Mouse (Mus musculus): ENCODE results near the gene Chmp3.

The Chmp3 gene

GRCm38 (mm10) chr6:71543686-71544499 is at the start of gene Chmp3:
Chmp3 (plus strand) TSS chr6:71543797.
- peak; percentile 96 for DNase-seq

- peak; percentile 73 for DNase-seq
These were observed 49.1 kb upstream of the Chmp3 start for GRCm38 (mm10) chr6:71494341-71495020.

DNA sequence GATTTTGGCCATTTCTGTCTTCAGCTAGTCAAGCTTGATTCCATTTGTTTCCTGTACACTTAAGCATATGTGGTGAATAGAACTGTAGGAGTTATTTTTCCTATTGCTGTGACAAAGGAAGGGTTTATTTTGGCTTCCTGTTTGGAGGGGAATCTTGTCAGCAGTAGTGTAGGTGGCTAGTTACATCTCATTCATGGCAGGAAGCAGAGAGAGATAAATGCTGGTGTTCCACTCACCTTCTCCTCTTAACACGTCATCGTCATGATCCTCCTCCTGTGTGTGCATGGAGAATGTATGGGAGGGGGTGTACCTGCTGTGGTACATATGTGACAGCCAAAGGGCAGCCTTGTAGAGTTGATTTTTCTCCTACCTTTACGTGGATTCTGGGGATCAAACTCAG is 43.0 kb upstream of the Chmp3 start:
- no peak for DNase-seq

GRCm38 (mm10) chr6:71503001-71503400 is 40.6 kb upstream of the Chmp3 start:
- DNase-seq = no peak

GRCm38 (mm10) chr6:71503670-71504069 is 39.9 kb upstream of the Chmp3 start:
- DNase-seq = no peak

- DNase-seq = no peak
These were observed 39.5 kb upstream of the Chmp3 start for GRCm38 (mm10) chr6:71504091-71504490.

DNA sequence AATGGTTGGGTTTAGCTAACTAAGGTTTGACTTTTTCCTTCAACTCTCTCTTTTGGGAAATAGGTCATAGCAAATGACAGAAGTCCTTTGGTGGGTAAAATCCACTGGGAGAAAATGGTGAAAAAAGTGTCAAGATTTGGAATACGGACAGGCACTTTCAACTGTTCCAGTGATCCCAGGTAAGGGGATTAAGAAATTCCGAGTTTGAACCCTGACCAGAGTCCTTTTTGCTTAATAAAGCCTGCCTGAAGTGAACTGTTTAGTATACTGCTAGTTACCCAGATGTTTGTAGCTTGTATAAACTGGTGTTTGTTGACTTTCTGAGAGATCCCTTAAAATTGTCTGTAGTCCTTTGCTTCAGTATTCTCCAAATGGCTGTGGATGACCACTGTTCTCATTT is 37.9 kb upstream of the Chmp3 start:
- DNase-seq = no peak

DNA sequence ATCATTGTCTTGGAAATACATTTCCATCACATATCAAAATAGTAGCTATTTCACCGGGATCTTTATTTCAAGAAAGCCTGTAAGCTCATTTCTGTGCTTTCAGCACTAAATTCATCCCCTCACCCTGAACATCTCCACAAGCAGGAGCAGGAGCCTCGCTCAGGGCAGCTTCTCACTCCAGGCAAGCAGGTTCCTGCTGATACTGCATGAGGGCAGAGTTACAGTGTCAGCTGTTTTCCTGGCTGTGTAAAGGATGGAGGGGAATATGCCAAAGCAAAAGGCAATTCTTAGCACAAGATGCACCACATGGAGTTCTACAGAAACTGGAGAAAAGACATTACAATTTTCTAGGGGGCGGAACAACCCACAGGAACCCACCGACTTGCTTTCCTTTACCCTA is 24.1 kb upstream of the Chmp3 start:
- peak; percentile 74 for DNase-seq

GRCm38 (mm10) chr6:71525556-71525955 is 18.0 kb upstream of the Chmp3 start:
- DNase-seq = peak; percentile 99

DNA sequence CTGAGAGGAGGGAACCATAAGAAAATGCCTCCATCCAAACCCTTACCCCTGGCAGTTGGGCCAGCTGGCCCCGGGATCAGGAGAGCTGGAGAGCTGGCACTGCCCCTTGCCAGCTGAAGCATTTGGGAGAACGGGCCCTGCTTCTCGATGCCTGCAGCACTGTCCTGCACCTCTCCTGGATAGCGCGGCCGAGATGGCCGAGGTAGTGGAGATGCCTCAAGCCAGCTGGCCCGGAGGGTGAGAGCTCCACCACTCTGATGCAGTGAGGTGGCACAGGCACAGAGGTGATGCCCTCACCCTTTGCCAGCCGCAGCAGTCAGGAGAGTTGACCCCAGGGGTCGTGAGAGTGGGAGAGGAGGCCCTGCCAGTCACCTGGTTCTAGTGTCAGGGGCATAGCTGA is 16.5 kb upstream of the Chmp3 start:
- DNase-seq = peak; percentile 76

GRCm38 (mm10) chr6:71527826-71528225 is 15.8 kb upstream of the Chmp3 start:
- no peak for DNase-seq

DNA sequence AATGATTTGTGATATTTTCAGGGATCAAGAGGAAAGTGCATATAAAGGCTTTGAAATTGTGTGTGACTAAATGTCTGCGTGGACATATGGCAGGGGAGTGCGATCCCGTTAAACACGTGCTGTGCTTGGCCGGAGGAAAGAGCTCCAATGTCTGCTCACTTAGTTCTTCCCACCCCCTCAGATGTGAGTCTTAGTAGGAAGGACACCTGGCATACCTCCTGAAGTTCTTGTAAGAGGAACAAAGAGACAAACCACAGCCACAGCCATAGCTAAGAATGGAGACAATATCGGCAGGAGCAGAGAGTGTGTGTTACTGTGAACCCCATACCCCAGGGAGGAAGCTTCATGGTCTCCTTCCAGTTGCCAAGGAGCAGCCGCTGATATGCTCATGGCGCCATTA is 13.4 kb upstream of the Chmp3 start:
- DNase-seq = peak; percentile 82

DNA sequence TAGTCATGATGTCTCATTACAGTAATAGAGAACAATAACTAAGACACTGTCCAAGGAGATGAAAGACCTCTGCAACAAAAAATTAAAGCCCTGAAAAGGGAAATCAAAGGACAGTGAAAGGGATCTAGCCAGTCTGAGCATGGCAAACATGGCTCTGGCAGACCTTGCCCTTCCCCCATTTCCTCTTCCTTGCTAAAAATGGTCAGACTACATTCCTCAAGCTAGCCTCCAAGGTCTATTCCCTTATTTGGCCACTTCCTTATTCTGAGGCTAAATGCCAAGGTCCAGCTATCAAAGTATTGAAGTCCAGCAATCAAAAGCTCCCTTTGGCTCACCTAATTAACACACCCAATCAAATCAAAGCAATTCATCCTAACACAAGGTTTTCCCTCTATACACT is 6.3 kb upstream of the Chmp3 start:
- DNase-seq = no peak

GRCm38 (mm10) chr6:71555507-71555951 is 11.9 kb downstream of the Chmp3 start:
- no peak for DNase-seq

DNA sequence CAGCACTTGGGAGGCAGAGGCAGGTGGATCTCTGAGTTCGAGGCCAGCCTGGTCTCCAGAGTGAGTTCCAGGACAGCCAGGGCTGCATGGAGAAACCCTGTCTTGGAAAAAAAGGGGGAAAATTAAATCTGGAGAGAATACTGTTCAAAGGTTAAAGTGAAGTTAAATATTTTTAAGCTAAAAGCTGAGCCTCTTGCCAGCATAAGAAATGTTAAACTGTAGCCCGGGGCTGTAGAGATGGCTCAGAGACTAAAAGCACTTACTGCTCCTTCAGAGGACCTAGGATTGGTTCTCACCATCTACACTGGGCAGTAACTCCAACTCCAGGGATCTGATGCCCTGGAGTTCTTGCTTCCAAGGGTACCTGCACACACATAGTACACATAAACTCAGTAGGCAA is 13.2 kb downstream of the Chmp3 start:
- no peak for DNase-seq

DNA sequence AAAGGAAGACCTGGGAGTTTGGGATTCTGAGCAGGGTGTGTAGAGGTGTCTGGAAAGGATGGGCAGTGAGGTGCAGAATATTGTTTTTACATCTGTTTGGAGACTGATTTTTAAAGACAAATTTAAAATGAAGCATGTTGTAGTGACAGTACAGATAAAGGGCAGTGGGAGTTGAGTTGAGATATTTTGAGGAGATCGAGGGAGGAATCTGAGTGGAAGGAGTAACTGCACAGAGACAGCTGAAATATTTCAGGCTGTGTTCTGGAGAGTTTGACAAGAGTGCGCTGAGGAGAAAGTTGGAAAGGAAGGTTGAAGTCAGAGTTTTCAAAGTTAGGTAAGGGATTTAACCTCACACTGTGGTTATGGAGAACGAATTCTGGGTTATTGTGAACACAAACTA is 25.0 kb downstream of the Chmp3 start:
- no peak for DNase-seq

GRCm38 (mm10) chr6:71569025-71569424 is 25.4 kb downstream of the Chmp3 start:
- no peak for DNase-seq

DNA sequence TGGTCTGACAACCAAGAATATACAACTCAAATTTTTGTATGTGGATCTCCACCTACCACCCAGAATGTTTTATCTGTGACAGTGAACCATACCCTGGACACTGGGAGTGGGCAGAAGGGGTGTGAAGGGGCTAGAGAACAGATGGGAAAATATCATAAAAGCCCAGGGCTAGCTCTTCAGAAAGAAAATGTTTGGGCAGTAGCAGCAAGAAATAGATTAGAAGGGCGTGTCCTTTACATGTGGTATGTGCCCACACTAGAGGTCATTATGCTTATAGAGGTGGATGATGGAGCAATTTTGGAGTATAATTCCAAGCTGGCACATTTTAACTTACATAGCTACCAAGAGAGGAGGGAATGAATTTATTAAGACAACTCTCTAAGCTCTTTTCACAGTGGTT is 31.8 kb downstream of the Chmp3 start:
- DNase-seq = no peak

DNA sequence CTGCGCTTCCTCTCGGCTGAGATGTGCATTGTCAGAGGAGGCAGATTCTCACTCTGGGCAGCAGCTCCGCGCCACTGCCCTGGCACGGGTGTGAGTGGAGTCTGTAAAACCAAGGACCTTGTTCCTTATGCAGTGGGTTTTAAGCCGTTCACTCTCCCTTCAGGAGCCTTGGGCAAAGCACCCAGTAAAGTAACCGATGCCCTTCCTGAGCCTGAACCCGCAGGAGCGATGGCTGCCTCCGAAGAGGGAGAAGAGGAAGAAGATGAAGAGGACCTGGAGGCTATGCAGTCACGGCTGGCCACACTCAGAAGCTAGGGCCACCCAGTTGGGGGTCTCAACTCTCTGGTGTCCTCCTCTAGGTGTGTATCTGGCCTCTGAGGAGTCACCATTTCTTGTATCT is 35.9 kb downstream of the Chmp3 start:
- no peak for DNase-seq

DNA sequence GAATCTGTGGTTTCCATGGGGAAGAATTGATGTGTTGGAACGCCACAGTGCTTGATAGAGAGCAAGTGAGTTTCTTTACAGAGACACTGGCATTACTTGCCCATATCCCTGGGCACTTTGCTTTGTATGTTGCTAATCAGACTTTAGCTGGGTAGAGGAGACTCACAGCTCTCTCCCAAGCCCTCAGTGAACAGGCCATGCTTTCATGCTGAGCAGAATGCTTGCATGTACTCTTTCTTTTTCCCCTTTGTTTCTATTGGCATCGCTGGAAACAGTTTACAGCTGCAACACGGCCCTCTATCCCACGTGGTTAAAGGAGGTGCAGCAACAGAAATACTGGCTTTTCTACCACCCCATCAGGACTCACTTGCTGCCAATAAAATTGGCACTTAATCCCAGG is 39.6 kb downstream of the Chmp3 start:
- no peak for DNase-seq

- DNase-seq = no peak
These were observed 45.8 kb downstream of the Chmp3 start for GRCm38 (mm10) chr6:71589401-71589800.

- DNase-seq = no peak
These were observed 46.6 kb downstream of the Chmp3 start for GRCm38 (mm10) chr6:71590154-71590553.

DNA sequence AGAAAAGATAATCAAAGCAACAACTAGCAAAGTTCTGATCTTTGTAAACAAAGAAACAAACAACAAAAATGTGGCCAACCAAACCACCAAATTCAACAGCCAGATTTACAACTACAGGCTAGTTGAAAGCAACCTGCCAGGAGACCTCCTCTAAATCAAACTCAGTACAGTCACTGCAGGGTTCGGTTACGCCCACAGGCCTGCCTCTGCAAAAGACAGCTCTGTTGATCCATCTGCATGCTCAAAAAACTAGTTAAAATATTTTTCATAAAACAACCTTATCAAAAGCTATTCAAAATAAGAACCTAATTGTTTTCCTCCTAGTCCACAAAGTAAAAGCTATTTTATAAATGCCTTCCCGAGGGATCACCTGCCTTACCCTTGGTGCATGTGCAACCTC is 64.2 kb downstream of the Chmp3 start:
- DNase-seq = no peak

DNA sequence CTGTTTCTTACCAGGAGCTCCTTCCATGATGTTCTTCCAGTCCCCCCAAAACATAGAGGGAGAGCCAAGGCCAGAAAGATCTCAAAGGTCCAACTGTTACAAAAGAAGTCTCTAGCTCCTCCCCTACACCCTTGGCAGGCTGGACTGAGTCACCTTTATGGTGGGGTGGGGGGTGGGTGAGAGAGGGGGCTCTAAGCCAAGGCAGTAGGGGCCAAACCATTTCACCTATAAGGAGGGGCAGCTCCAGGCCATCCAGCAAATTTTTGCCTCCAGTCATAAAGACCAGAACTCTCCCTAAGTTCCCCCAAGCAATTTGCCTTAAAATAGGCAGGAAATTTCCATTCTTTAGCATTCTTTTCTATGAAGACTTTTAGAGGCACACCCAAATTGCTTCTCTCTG is 65.4 kb downstream of the Chmp3 start:
- no peak for DNase-seq

GRCm38 (mm10) chr6:71609968-71610367 is 66.4 kb downstream of the Chmp3 start:
- DNase-seq = no peak
